Mouse (Mus musculus) adrenal gland, adult 8-10 months (tissue): ENCODE data around the gene Grm5. TPM values are rescaled to one million over a fixed set of nuclear protein-coding genes. Genes with fewer than 3 reads are reported as not detected.

Experiments
- DNase-seq: peaks from one replicate; pipeline ENCODE4 v3.0.0; 2022
- total RNA-seq, 4 experiments: library from RNA; stranded (reverse); gene quantifications; 2 replicates each; pipeline ENCODE4 v1.2.4; 2022

Gene Grm5
- total RNA-seq, 4 experiments from 2014 or later = 0.06 to 0.68 (median 0.10) TPM; not detected in 1

GRCm38 (mm10) chr7:87925956-87926355 is 342.0 kb downstream of the Grm5 start:
- no peak for DNase-seq

DNA sequence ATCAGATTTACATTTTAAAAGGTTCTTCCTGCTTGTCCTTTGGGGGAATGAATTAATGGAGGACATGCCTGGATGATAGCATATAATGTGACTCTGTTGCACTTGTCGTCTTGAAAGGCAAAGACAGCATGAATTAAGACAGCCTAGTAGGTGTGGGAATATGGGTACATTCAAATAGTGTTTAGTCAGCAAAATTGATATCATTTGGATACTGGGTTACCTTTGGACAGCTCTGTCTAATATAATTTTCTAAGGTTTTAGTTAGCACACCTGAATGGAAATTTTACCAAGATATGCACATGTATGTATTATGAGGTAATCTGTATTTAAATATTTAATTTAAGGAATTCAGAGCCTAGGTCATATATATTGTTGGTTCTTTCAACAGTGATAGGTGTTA is 353.4 kb downstream of the Grm5 start:
- DNase-seq = no peak

GRCm38 (mm10) chr7:87938265-87938664 is 354.3 kb downstream of the Grm5 start:
- no peak for DNase-seq

DNA sequence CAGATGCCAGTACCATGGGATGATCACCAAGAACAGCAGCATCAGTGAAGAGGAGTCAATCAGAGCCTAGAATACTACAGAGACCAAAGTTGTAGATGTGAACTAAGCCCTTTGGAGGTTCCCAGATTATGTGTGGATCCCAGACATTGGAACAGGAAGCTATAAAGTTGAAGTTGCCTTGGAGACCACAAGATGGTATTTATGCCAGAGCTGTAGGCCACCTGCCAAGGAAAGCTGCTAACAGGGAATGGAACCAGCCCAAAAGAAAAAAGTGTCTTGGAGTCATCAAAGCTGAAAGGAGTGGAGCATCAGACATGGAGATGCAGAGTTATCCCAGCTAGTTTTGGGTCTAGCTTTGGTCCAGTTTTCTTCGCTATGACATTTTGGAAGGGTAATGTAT is 366.2 kb downstream of the Grm5 start:
- DNase-seq = no peak

GRCm38 (mm10) chr7:87973216-87973615 is 389.2 kb downstream of the Grm5 start:
- DNase-seq = no peak

- DNase-seq = no peak
Observed at GRCm38 (mm10) chr7:87975041-87975440, 391.1 kb downstream of the Grm5 start.

GRCm38 (mm10) chr7:87983494-87983893 is 399.5 kb downstream of the Grm5 start:
- DNase-seq = no peak

GRCm38 (mm10) chr7:88014451-88014850 is 430.5 kb downstream of the Grm5 start:
- DNase-seq = no peak

DNA sequence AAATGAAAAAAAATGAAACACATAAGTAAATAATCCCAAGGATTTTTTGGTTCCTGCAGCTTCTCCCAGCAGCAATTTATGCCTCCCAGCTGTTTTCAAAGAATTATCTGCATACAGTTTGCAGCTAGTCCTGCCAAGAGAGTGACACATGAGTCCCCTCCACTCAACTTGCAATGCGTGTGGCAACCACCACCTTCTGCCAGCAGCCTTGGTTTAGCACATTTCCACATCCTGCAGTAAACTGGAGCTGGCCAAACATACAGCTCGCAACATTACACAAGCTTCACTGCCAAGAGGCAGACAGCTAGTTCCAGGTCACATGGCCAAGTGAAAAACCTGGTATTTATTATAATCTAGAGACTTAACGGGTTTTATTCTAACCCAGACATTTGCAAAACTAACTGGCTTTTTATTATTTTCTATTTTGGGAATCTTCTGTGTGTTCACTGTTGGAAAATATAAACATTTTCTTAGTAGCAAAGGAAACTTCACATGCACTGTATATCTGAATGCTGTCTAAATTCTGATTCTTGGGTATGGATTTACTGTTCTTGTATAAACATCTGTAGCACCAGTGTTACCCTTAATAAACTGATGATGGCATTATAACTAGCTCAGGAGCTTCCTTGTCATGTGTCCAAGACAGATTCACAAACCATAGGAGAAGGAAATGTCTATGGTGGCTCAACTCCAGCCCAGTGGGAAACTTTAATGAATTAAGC is 443.6 kb downstream of the Grm5 start:
- peak; percentile 37 for DNase-seq

DNA sequence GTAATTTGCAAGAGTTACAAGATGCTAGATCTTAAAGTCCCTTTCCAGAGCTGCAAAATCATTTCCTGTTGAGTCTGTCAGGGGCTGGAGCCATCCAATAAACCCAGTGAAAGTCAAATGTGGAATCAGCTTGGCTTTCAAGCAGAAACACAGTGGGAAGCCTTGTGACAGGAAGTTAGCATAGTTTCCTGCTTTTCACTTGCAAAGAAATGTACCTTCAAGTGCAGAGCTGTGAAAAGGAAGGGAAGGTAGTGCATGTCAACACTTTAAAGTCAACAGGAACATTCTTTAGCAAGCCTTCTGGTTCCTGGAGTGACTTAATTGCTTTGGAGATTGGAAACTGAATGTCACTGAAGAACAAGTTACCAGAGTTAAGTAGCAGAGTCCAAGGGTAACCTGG is 463.4 kb downstream of the Grm5 start:
- no peak for DNase-seq

GRCm38 (mm10) chr7:88054224-88054938 is 470.4 kb downstream of the Grm5 start:
- no peak for DNase-seq

GRCm38 (mm10) chr7:88056438-88056837 is 472.5 kb downstream of the Grm5 start:
- no peak for DNase-seq

- no peak for DNase-seq
Observed at GRCm38 (mm10) chr7:88091115-88091514, 507.1 kb downstream of the Grm5 start.

DNA sequence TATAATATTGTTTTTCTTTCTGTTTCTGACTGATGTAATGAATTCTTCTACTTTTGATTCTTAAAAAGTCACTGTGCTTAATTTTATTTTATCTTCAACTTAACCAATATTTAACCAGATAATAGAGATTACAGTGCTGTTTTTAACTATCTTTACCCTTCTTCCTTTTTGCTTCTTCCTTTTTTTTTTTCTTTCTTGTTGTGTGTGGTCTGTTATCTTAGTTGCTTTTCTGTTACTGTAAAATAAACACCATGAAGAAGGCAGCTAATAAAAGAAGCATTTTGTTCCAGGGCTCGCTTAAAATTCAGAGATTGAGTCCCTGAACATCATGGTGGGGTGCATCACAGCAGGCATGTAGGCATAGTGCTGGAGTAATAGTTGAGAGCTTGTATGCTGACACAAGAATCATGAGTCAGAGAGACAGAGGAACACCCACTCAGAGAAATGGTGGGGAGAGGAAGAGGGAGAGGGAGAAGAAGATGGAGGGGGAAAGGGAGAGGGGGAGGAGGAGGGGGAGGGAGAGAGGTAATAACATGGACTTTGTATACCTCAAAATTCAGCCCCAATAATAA is 512.7 kb downstream of the Grm5 start:
- no peak for DNase-seq

DNA sequence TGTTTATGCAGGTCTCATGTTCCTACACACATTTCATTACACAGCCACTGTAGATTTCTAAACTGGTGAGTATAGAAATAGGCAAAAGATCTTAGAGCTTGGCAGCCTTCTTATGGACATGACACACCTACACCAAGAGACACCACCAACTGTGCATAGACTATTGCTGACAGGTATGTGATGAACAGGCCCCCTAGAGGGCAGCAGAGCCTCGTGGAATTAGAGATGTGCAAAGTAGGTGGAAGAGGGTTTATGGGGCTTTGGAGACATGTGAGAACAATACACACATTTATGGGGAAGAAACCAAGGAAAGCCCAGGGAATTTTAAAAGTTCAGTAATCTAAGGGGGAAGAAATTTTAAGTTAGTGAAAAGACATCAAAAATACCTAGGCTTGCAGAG is 513.7 kb downstream of the Grm5 start:
- peak; percentile 13 for DNase-seq

DNA sequence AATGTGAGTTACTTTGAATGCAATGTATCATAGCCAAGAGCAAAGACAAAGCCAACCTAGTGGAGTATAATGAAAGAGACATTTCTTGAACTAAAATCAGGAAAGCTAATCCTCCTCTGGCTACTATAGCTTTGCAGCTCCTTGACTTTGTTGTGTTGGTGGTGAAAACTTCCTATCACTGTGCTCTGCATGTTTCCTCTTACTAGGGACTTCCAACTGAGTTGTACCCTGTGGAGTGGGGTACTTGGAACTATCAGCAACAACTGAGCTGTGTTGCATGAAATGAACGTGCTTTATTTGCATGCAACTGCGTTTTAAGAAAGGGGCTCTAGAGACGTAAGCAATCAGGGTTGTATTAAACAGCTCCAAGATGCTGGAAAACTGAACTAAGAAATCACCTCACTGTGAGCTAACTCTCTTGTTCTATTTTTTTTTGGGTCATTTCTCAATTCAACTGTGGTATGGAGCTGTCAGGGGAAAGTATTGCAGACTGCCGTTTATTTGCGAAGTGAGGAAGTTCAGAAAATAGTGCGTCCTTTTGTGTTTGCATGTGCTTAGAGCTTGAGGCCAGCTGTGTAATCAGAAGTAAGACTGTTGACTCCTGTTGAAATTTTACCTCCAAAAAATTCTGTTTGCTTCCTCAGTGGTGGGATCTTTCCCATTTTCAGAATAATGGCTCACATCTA is 532.9 kb downstream of the Grm5 start:
- no peak for DNase-seq

DNA sequence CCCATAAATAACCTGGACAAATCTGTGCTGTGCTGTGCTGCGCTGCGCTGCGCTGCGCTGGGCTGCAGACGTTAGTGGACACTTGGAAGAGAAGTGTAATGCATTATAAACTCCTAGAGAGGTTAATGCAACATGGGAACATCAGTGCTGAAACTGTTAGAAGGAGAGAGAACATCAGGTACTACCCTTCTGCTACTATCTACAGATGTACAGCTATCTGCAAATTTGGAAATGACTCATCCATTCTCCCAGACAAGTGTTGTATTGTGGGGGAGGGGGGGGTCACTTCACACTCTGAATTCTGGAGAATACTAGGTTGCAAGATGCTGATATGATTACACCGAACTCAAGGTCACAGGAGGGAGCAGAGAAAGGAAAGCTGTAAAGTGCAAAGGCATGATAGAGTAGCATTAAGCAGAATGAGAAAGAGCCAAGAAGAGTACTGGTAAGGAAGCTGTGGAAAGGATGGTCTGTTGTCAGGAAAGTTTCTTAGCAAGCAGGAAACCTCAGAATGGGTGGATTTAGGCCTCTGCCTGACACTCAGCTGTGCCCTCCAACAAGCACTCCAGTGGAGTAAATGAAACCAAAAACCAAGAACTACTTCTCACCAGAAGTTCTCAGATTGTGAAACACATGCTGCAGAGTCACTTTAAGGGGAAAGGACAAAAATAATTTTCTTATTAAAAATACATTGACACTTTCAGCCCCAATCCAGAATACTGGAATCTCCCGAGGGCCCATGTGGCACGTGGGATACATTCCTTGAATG is 544.3 kb downstream of the Grm5 start:
- no peak for DNase-seq

GRCm38 (mm10) chr7:88129536-88130487 is 545.8 kb downstream of the Grm5 start:
- no peak for DNase-seq

GRCm38 (mm10) chr7:88130488-88130849 is 546.5 kb downstream of the Grm5 start:
- DNase-seq = no peak

DNA sequence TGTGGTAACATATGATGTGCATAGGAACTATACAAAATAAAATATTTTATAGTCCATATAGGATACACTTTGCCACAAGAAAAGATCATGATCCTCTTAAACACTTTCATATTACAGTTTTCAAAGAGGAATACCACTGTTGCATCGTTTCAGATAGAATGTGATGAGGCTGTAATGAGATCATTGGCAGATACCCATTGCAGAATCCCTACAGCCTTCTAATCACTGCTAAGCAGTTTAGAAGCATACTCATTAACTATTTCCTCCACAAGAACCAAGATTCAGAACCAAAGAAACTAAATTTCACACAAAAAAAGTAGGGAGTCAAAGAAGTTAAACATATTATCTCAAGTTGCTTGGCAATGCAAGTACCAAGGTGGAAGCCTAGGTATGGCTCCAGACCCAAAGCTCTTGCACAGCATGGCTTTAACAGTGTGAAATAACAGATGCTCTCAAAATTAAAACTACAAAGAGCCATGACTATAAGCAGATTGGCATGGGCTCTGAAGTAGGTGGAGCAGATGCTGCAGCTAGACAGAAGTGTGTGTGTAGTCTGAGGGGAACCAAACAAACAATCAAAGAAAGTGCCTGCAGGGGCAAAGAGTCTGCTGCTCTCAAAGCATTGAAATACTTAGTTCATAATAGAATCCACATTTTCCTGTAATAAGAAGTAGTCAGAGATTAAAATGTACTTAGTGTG is 575.7 kb downstream of the Grm5 start:
- DNase-seq = no peak

GRCm38 (mm10) chr7:88161586-88161985 is 577.6 kb downstream of the Grm5 start:
- no peak for DNase-seq
